24 mouse cellular contexts compared by ENCODE assay signal in genomic region chr4:102862751-102863710, GRCm38 (mm10).
DNase-seq lines count a peak whose midpoint lies in the region; ATAC-seq and TF ChIP-seq lines count a peak whose summit lies in the region.
"Had no signal": no experiment of that assay in that cellular context is flagged by ENCODE, and none has a peak within 500 bp of the region (broad histone marks: within the 10 kb centered on the region; RNA-seq: fewer than 3 reads in every experiment).

No protein-coding gene starts in this region.

- no peak overlapping the region for H3K27ac ChIP-seq in hindbrain, embryonic 15.5 days (replicated peaks)
- H3K27ac ChIP-seq in hindbrain, embryonic 10.5 days: no peak overlapping the region
- H3K27ac ChIP-seq in neural tube, embryonic 15.5 days (replicated peaks): 0 out of 2 replicates have a peak overlapping the region, but pooled peaks have one; percentile 2
- no peak overlapping the region for H3K27ac ChIP-seq in liver, embryonic 14.5 days
- H3K27ac ChIP-seq: embryonic facial prominence, embryonic 12.5 days; forebrain, embryonic 12.5 days; gastrocnemius, adult 2 months; limb, embryonic 13.5 days; lung, embryonic 15.5 days; midbrain, embryonic 10.5 days had no signal

- no peak overlapping the region for H3K4me3 ChIP-seq in hindbrain, embryonic 15.5 days
- H3K4me3 ChIP-seq in hindbrain, embryonic 10.5 days: no peak overlapping the region
- no peak overlapping the region for H3K4me3 ChIP-seq in neural tube, embryonic 15.5 days (replicated peaks)
- H3K4me3 ChIP-seq in liver, embryonic 14.5 days (ENCODE audit: insufficient read depth in 1 of 2, low read depth in 2 of 2, low read length in 2 of 2): no peak overlapping the region
- H3K4me3 ChIP-seq: embryonic facial prominence, embryonic 12.5 days; forebrain, embryonic 12.5 days; gastrocnemius, adult 2 months; heart, embryonic 12.5 days; limb, embryonic 13.5 days; lung, embryonic 15.5 days; midbrain, embryonic 10.5 days had no signal

- TF ChIP-seq EP300 in liver, embryonic 14.5 days (IDR thresholded peaks at IDR 0.05; ENCODE audit: low read depth): no peak

- 65% methylated on average over 15 of the region's 15 CpGs for WGBS in hindbrain, embryonic 15.5 days
- 71% methylated on average over 15 of the region's 15 CpGs for WGBS in hindbrain, embryonic 10.5 days
- WGBS in neural tube, embryonic 15.5 days: 65% methylated on average over 15 of the region's 15 CpGs
- WGBS in liver, embryonic 14.5 days (ENCODE audit: insufficient replicate concordance): 66% methylated on average over 15 of the region's 15 CpGs

- H3K27me3 ChIP-seq in hindbrain, embryonic 15.5 days: no peaks in the 10 kb centered on the region
- no peaks in the 10 kb centered on the region for H3K27me3 ChIP-seq in hindbrain, embryonic 10.5 days (ENCODE audit: insufficient read depth, poor library complexity, severe bottlenecking)
- no peaks in the 10 kb centered on the region for H3K27me3 ChIP-seq in neural tube, embryonic 15.5 days (replicated peaks)
- no peaks in the 10 kb centered on the region for H3K27me3 ChIP-seq in liver, embryonic 14.5 days (ENCODE audit: control insufficient read depth, insufficient read depth, low read length)
- H3K27me3 ChIP-seq: embryonic facial prominence, embryonic 12.5 days; forebrain, embryonic 12.5 days; heart, embryonic 12.5 days; limb, embryonic 13.5 days; lung, embryonic 15.5 days had no signal

- no peak overlapping the region for H3K9ac ChIP-seq in hindbrain, embryonic 15.5 days
- H3K9ac ChIP-seq in neural tube, embryonic 15.5 days (replicated peaks): no peak overlapping the region
- no peak overlapping the region for H3K9ac ChIP-seq in liver, embryonic 14.5 days (replicated peaks)
- H3K9ac ChIP-seq: embryonic facial prominence, embryonic 12.5 days; forebrain, embryonic 12.5 days; heart, embryonic 12.5 days; limb, embryonic 13.5 days; lung, embryonic 15.5 days had no signal

- no peak for TF ChIP-seq CTCF in liver, embryonic 14.5 days (IDR thresholded peaks at IDR 0.05; ENCODE audit: low read depth)

- no peak overlapping the region for H3K4me2 ChIP-seq in hindbrain, embryonic 15.5 days
- no peak overlapping the region for H3K4me2 ChIP-seq in neural tube, embryonic 15.5 days
- no peak overlapping the region; the same call in 1 of the 2 replicates for H3K4me2 ChIP-seq in liver, embryonic 14.5 days (ENCODE audit: low read depth)
- H3K4me2 ChIP-seq: embryonic facial prominence, embryonic 12.5 days; forebrain, embryonic 12.5 days; heart, embryonic 12.5 days; limb, embryonic 13.5 days; lung, embryonic 15.5 days had no signal

- peaks cover 4% of the 10 kb centered on the region for H3K36me3 ChIP-seq in hindbrain, embryonic 15.5 days
- H3K36me3 ChIP-seq in hindbrain, embryonic 10.5 days: no peaks in the 10 kb centered on the region
- peaks cover 11% of the 10 kb centered on the region for H3K36me3 ChIP-seq in neural tube, embryonic 15.5 days
- no peaks in the 10 kb centered on the region for H3K36me3 ChIP-seq in liver, embryonic 14.5 days (replicated peaks; ENCODE audit: control insufficient read depth, insufficient read depth, low read depth)
- H3K36me3 ChIP-seq: embryonic facial prominence, embryonic 12.5 days; forebrain, embryonic 12.5 days; heart, embryonic 12.5 days; limb, embryonic 13.5 days; lung, embryonic 15.5 days; midbrain, embryonic 10.5 days had no signal

- intact Hi-C loops in gastrocnemius, postnatal 36 days (cut with DNase I): no loop called here

- H3K4me1 ChIP-seq in hindbrain, embryonic 15.5 days (replicated peaks): no peaks in the 10 kb centered on the region
- peaks cover 9% of the 10 kb centered on the region; the same call in 1 of the 2 replicates for H3K4me1 ChIP-seq in hindbrain, embryonic 10.5 days (replicated peaks)
- 0 out of 2 replicates have a peak, but pooled peaks cover 8% of the 10 kb centered on the region for H3K4me1 ChIP-seq in neural tube, embryonic 15.5 days
- H3K4me1 ChIP-seq in liver, embryonic 14.5 days (replicated peaks; ENCODE audit: control insufficient read depth in 2 of 2, insufficient read depth in 2 of 2, low read length in 1 of 2): peaks cover 0 to 4% of the 10 kb centered on the region in 2 experiments; a peak in 2 of 4 replicates
- H3K4me1 ChIP-seq: embryonic facial prominence, embryonic 12.5 days; forebrain, embryonic 12.5 days; heart, embryonic 12.5 days; lung, embryonic 15.5 days had no signal

- peak; percentile 42; the same call in 1 of the 2 replicates for ATAC-seq in hindbrain, embryonic 15.5 days (ENCODE audit: low FRiP score, low read depth)
- no peak for ATAC-seq in neural tube, embryonic 15.5 days (ENCODE audit: low FRiP score)
- ATAC-seq in liver, embryonic 14.5 days (ENCODE audit: insufficient read depth): 0 out of 2 replicates have a peak, but pooled peaks have one; percentile 47
- ATAC-seq: activated CD4-positive, CD25-positive, alpha-beta regulatory T cell, adult 4 months; intestine, postnatal 0 days had no signal

- DNase-seq in hindbrain, embryonic 10.5 days (ENCODE audit: low spot score): no peak
- DNase-seq in neural tube, embryonic 10.5 days (ENCODE audit: extremely low spot score, low spot score): no peak
- DNase-seq in liver, embryonic 14.5 days (ENCODE audit: low read depth in 3 of 3, low spot score in 3 of 3): no peak
- no peak for DNase-seq in gastrocnemius, postnatal 36 days
- DNase-seq in cerebellum, postnatal 4 days (ENCODE audit: low spot score in 2 of 2): no peak
- DNase-seq: adrenal gland, postnatal 10 days; B cell, adult 2 months; cerebellum, adult 18-20 months; cerebellum, postnatal 14 days; gastrocnemius, adult 2 months; heart, postnatal 10 days; kidney, postnatal 36 days; retina, postnatal 1 day; thymus, postnatal 25 days had no signal

- H3K9me3 ChIP-seq in hindbrain, embryonic 15.5 days: no peaks in the 10 kb centered on the region
- H3K9me3 ChIP-seq in hindbrain, embryonic 10.5 days: no peaks in the 10 kb centered on the region
- H3K9me3 ChIP-seq in neural tube, embryonic 15.5 days (replicated peaks): no peaks in the 10 kb centered on the region
- no peaks in the 10 kb centered on the region for H3K9me3 ChIP-seq in liver, embryonic 14.5 days (ENCODE audit: control insufficient read depth, low read length)
- H3K9me3 ChIP-seq: embryonic facial prominence, embryonic 12.5 days; forebrain, embryonic 12.5 days; heart, embryonic 12.5 days; limb, embryonic 13.5 days; lung, embryonic 15.5 days; midbrain, embryonic 10.5 days had no signal
